12 mouse cellular contexts compared by ENCODE assay signal in the genomic region with DNA sequence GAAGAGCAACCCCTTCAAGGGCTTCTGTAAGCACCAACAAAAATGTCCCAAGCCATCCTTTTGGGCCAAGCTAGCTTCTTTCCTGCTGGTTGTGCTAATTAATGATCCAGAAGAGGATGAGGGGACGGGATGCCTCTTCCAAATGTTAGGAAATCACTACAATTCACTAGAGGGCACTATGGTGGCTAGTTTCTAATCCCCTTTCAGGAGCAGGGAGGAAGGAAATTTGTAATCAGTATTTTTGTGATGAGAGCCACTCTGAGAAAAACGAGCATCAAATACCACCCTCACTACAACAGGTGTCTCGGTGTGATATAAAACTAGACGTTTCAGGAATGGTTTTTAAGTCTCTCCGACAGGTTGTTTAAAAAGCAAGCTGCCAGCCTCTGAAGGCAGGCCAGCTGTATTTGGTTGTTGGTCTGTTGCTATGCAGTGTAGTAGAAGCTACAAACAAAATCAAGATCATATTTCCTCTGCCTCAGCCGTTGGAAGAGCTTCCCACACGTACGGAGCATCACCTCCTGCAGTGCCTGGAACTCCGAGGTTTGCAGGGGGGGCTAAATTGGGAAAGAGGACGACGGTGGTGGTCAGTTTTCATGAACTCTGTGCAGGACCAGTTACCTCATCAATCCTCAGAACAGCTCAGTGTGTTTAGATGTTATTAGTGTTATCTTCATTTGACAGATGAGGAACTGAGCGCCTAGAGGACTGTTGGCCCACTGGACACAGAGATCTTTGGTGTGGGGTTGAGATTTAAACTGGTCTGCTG. TPM values are rescaled to one million over a fixed set of nuclear protein-coding genes. Genes with fewer than 3 reads are reported as not detected.
A peak's percentile ranks its signal among the peaks of the same experiment; 100 is the strongest.
DNase-seq lines count a peak whose midpoint lies in the region; ATAC-seq and TF ChIP-seq lines count a peak whose summit lies in the region.
"Had no signal": no experiment of that assay in that cellular context is flagged by ENCODE, and none has a peak within 500 bp of the region (broad histone marks: within the 10 kb centered on the region; RNA-seq: fewer than 3 reads in every experiment).

No protein-coding gene starts in this region.

- 24% methylated on average over 12 of the region's 12 CpGs for WGBS in hindbrain, postnatal 0 days
- 37% methylated on average over 12 of the region's 12 CpGs for WGBS in hindbrain, embryonic 13.5 days
- WGBS in midbrain, embryonic 11.5 days = 41% methylated on average over 12 of the region's 12 CpGs
- 36% methylated on average over 12 of the region's 12 CpGs for WGBS in midbrain, embryonic 15.5 days

- no peak overlapping the region for H3K4me3 ChIP-seq in hindbrain, postnatal 0 days (ENCODE audit: low read length)
- H3K4me3 ChIP-seq in hindbrain, embryonic 13.5 days = no peak overlapping the region
- no peak overlapping the region for H3K4me3 ChIP-seq in midbrain, embryonic 11.5 days (ENCODE audit: low read depth, low read length)
- H3K4me3 ChIP-seq in midbrain, embryonic 15.5 days = no peak overlapping the region
- H3K4me3 ChIP-seq: limb, embryonic 12.5 days; midbrain, embryonic 12.5 days had no signal

- no peak for ATAC-seq in hindbrain, postnatal 0 days
- no peak for ATAC-seq in hindbrain, embryonic 13.5 days (ENCODE audit: low FRiP score)
- no peak for ATAC-seq in midbrain, embryonic 11.5 days (ENCODE audit: low FRiP score)
- ATAC-seq in midbrain, embryonic 15.5 days (replicated peaks) = no peak
- ATAC-seq: forebrain, embryonic 16.5 days had no signal

- no peak overlapping the region for H3K27ac ChIP-seq in hindbrain, postnatal 0 days
- no peak overlapping the region for H3K27ac ChIP-seq in hindbrain, embryonic 13.5 days
- H3K27ac ChIP-seq in midbrain, embryonic 11.5 days (ENCODE audit: low read depth, low read length) = no peak overlapping the region
- H3K27ac ChIP-seq in midbrain, embryonic 15.5 days = no peak overlapping the region
- H3K27ac ChIP-seq: limb, embryonic 12.5 days; midbrain, embryonic 12.5 days had no signal

- no peak overlapping the region for H3K9ac ChIP-seq in hindbrain, postnatal 0 days (replicated peaks; ENCODE audit: low read length)
- H3K9ac ChIP-seq in hindbrain, embryonic 13.5 days = no peak overlapping the region
- H3K9ac ChIP-seq in midbrain, embryonic 11.5 days (ENCODE audit: low read length) = no peak overlapping the region
- no peak overlapping the region for H3K9ac ChIP-seq in midbrain, embryonic 15.5 days
- H3K9ac ChIP-seq: limb, embryonic 12.5 days; midbrain, embryonic 12.5 days had no signal

- no peaks in the 10 kb centered on the region for H3K9me3 ChIP-seq in hindbrain, postnatal 0 days (ENCODE audit: low read length)
- no peaks in the 10 kb centered on the region for H3K9me3 ChIP-seq in hindbrain, embryonic 13.5 days
- H3K9me3 ChIP-seq in midbrain, embryonic 11.5 days (ENCODE audit: control insufficient read depth, low read length) = no peaks in the 10 kb centered on the region
- H3K9me3 ChIP-seq in midbrain, embryonic 15.5 days = no peaks in the 10 kb centered on the region
- H3K9me3 ChIP-seq: limb, embryonic 12.5 days; midbrain, embryonic 12.5 days had no signal

- H3K4me2 ChIP-seq in hindbrain, postnatal 0 days (ENCODE audit: low read depth, low read length) = no peak overlapping the region
- no peak overlapping the region for H3K4me2 ChIP-seq in hindbrain, embryonic 13.5 days
- no peak overlapping the region for H3K4me2 ChIP-seq in midbrain, embryonic 11.5 days
- H3K4me2 ChIP-seq in midbrain, embryonic 15.5 days = no peak overlapping the region
- H3K4me2 ChIP-seq: limb, embryonic 12.5 days; midbrain, embryonic 12.5 days had no signal

- TF ChIP-seq CTCF in hindbrain, postnatal 0 days (IDR thresholded peaks at IDR 0.05; ENCODE audit: low read depth) = peak; percentile 56

- no peaks in the 10 kb centered on the region for H3K4me1 ChIP-seq in hindbrain, postnatal 0 days (ENCODE audit: insufficient read depth, low read length)
- H3K4me1 ChIP-seq in hindbrain, embryonic 13.5 days (replicated peaks) = no peaks in the 10 kb centered on the region
- H3K4me1 ChIP-seq in midbrain, embryonic 11.5 days (ENCODE audit: control insufficient read depth, insufficient read depth, low read length) = peaks cover 4% of the 10 kb centered on the region; the same call in 1 of the 2 replicates
- no peaks in the 10 kb centered on the region for H3K4me1 ChIP-seq in midbrain, embryonic 15.5 days
- H3K4me1 ChIP-seq: midbrain, embryonic 12.5 days had no signal

- no peaks in the 10 kb centered on the region for H3K27me3 ChIP-seq in hindbrain, postnatal 0 days (ENCODE audit: insufficient read depth, low read length)
- H3K27me3 ChIP-seq in hindbrain, embryonic 13.5 days = peaks cover 5% of the 10 kb centered on the region; the same call in 1 of the 2 replicates
- H3K27me3 ChIP-seq in midbrain, embryonic 11.5 days (ENCODE audit: control insufficient read depth, insufficient read depth, low read length) = no peaks in the 10 kb centered on the region
- no peaks in the 10 kb centered on the region for H3K27me3 ChIP-seq in midbrain, embryonic 15.5 days (replicated peaks)
- H3K27me3 ChIP-seq: limb, embryonic 12.5 days; midbrain, embryonic 12.5 days had no signal

- peak; percentile 40 for DNase-seq in hindbrain, postnatal 0 days (ENCODE audit: low spot score)
- DNase-seq in midbrain, embryonic 11.5 days (ENCODE audit: low spot score, missing footprints) = peak; percentile 85
- peak; percentile 8 for DNase-seq in forelimb bud, embryonic 11.5 days (ENCODE audit: low read depth, low spot score)
- peak; percentile 81 for DNase-seq in skeletal muscle tissue, adult 2 months (ENCODE audit: low read depth, low spot score)
- DNase-seq in ovary, postnatal 36 days (ENCODE audit: low spot score) = no peak

- no peaks in the 10 kb centered on the region for H3K36me3 ChIP-seq in hindbrain, postnatal 0 days (ENCODE audit: insufficient read depth, low read length)
- no peaks in the 10 kb centered on the region for H3K36me3 ChIP-seq in hindbrain, embryonic 13.5 days
- no peaks in the 10 kb centered on the region for H3K36me3 ChIP-seq in midbrain, embryonic 11.5 days (ENCODE audit: control insufficient read depth, insufficient read depth, low read length)
- H3K36me3 ChIP-seq in midbrain, embryonic 15.5 days (replicated peaks) = no peaks in the 10 kb centered on the region
- H3K36me3 ChIP-seq: limb, embryonic 12.5 days; midbrain, embryonic 12.5 days had no signal

RNA-seq across cellular contexts. Expression of a gene that starts 7.8 kb away (rescaled TPM):
- total RNA-seq in hindbrain, postnatal 0 days (2014; rRNA removed) = 2.3 and 5.1 TPM in 2 replicates
- polyA plus RNA-seq in hindbrain, postnatal 0 days (2015; fragmentation: Nextera tagmentation; extraction: Ambion mirVana) = 8.3 and 9.0 TPM in 2 replicates
- 7.5 and 9.3 TPM in 2 replicates for polyA plus RNA-seq in hindbrain, embryonic 13.5 days (2015; fragmentation: Nextera tagmentation; extraction: Ambion mirVana)
- polyA plus RNA-seq in midbrain, embryonic 11.5 days (2014; fragmentation: Nextera tagmentation; extraction: Ambion mirVana) = 4.2 and 5.3 TPM in 2 replicates
- 9.7 and 11.2 TPM in 2 replicates for polyA plus RNA-seq in midbrain, embryonic 15.5 days (2015; fragmentation: Nextera tagmentation; extraction: Ambion mirVana)
- total RNA-seq: hematopoietic stem cell, adult 5-6 weeks had no signal

RNA-seq across cellular contexts. Expression of a gene that starts 41.4 kb away (rescaled TPM):
- total RNA-seq in hindbrain, postnatal 0 days (2014; rRNA removed) = 13.0 and 19.1 TPM in 2 replicates
- polyA plus RNA-seq in hindbrain, postnatal 0 days (2015; fragmentation: Nextera tagmentation; extraction: Ambion mirVana) = 8.7 and 9.7 TPM in 2 replicates
- polyA plus RNA-seq in hindbrain, embryonic 13.5 days (2015; fragmentation: Nextera tagmentation; extraction: Ambion mirVana) = 6.2 and 6.4 TPM in 2 replicates
- 3.7 and 4.1 TPM in 2 replicates for polyA plus RNA-seq in midbrain, embryonic 11.5 days (2014; fragmentation: Nextera tagmentation; extraction: Ambion mirVana)
- 8.1 and 9.3 TPM in 2 replicates for polyA plus RNA-seq in midbrain, embryonic 15.5 days (2015; fragmentation: Nextera tagmentation; extraction: Ambion mirVana)

RNA-seq across cellular contexts. Expression of a gene that starts 55.8 kb away (rescaled TPM):
- total RNA-seq in hindbrain, postnatal 0 days (2014; rRNA removed) = 0.42 TPM in 1 of 2 replicates, not detected in the other
- polyA plus RNA-seq in hindbrain, postnatal 0 days (2015; fragmentation: Nextera tagmentation; extraction: Ambion mirVana) = not detected in 2 replicates
- polyA plus RNA-seq in hindbrain, embryonic 13.5 days (2015; fragmentation: Nextera tagmentation; extraction: Ambion mirVana) = not detected in 2 replicates
- not detected in 2 replicates for polyA plus RNA-seq in midbrain, embryonic 11.5 days (2014; fragmentation: Nextera tagmentation; extraction: Ambion mirVana)
- polyA plus RNA-seq in midbrain, embryonic 15.5 days (2015; fragmentation: Nextera tagmentation; extraction: Ambion mirVana) = not detected in 2 replicates
- total RNA-seq: common myeloid progenitor, adult 5-6 weeks; hematopoietic stem cell, adult 5-6 weeks had no signal
- polyA plus RNA-seq: forebrain, embryonic 16.5 days; limb, embryonic 12.5 days; midbrain, embryonic 12.5 days had no signal
